In genomic region chr15:37134913-37135589, GRCm38 (mm10) we compare ENCODE assay signal across 8 mouse cellular contexts.
DNase-seq lines count a peak whose midpoint lies in the region; ATAC-seq and TF ChIP-seq lines count a peak whose summit lies in the region.

No protein-coding gene starts in this region.

- ATAC-seq in embryonic facial prominence, embryonic 15.5 days (ENCODE audit: insufficient number of reproducible peaks, low FRiP score, low TSS enrichment, low read depth) = 0 out of 2 replicates have a peak, but pooled peaks have one; percentile 25
- peak; percentile 47; the same call in 1 of the 2 replicates for ATAC-seq in hindbrain, embryonic 14.5 days (ENCODE audit: low FRiP score)
- no peak; the same call in none of the 2 replicates for ATAC-seq in midbrain, embryonic 11.5 days (ENCODE audit: low FRiP score)

- H3K9ac ChIP-seq in embryonic facial prominence, embryonic 15.5 days = peak overlapping the region; percentile 59
- peak overlapping the region; percentile 83 for H3K9ac ChIP-seq in hindbrain, embryonic 14.5 days
- H3K9ac ChIP-seq in midbrain, embryonic 11.5 days (ENCODE audit: low read length) = peak overlapping the region; percentile 87

- peak overlapping the region; percentile 67 for H3K4me2 ChIP-seq in embryonic facial prominence, embryonic 15.5 days (replicated peaks)
- H3K4me2 ChIP-seq in hindbrain, embryonic 14.5 days (replicated peaks) = peak overlapping the region; percentile 88
- peak overlapping the region; percentile 71 for H3K4me2 ChIP-seq in midbrain, embryonic 11.5 days

- no peaks in the 10 kb centered on the region for H3K36me3 ChIP-seq in embryonic facial prominence, embryonic 15.5 days
- no peaks in the 10 kb centered on the region for H3K36me3 ChIP-seq in hindbrain, embryonic 14.5 days (replicated peaks; ENCODE audit: control insufficient read depth, insufficient read depth)
- no peaks in the 10 kb centered on the region for H3K36me3 ChIP-seq in midbrain, embryonic 11.5 days (ENCODE audit: control insufficient read depth, insufficient read depth, low read length)

- no peak for TF ChIP-seq CTCF in gastrocnemius, adult 2 months (IDR thresholded peaks at IDR 0.05)

- 0 out of 2 replicates have a peak, but pooled peaks cover 4% of the 10 kb centered on the region for H3K4me1 ChIP-seq in embryonic facial prominence, embryonic 15.5 days
- peaks cover 17% of the 10 kb centered on the region for H3K4me1 ChIP-seq in hindbrain, embryonic 14.5 days (replicated peaks; ENCODE audit: control insufficient read depth, insufficient read depth, low read length)
- H3K4me1 ChIP-seq in midbrain, embryonic 11.5 days (ENCODE audit: control insufficient read depth, insufficient read depth, low read length) = peaks cover 15% of the 10 kb centered on the region

- peak; percentile 43 for DNase-seq in gastrocnemius, adult 2 months
- no peak for DNase-seq in gastrocnemius, postnatal 25 days
- DNase-seq in adrenal gland, postnatal 10 days = peak; percentile 62
- no peak for DNase-seq in hindbrain, embryonic 14.5 days (ENCODE audit: low spot score)
- DNase-seq in left cerebral cortex, postnatal 4 days = peak; percentile 17
- DNase-seq in midbrain, embryonic 11.5 days (ENCODE audit: low spot score, missing footprints) = no peak
- DNase-seq in yolk sac, embryonic 10.5 days (ENCODE audit: low spot score) = peak; percentile 35

- H3K4me3 ChIP-seq in gastrocnemius, adult 2 months = peak overlapping the region; percentile 92
- peak overlapping the region; percentile 51 for H3K4me3 ChIP-seq in embryonic facial prominence, embryonic 15.5 days (replicated peaks)
- H3K4me3 ChIP-seq in hindbrain, embryonic 14.5 days (replicated peaks; ENCODE audit: low read length) = peak overlapping the region; percentile 48
- peak overlapping the region; percentile 44 for H3K4me3 ChIP-seq in midbrain, embryonic 11.5 days (ENCODE audit: low read depth, low read length)

- intact Hi-C loops in gastrocnemius, adult 2 months (cut with DNase I) = no loop called here
- intact Hi-C loops in left cerebral cortex, postnatal 4 days (cut with DNase I) = loop anchor here (5.0 kb wide), 1 partner anchor 197 kb away; no protein-coding TSS in a partner anchor

- WGBS in embryonic facial prominence, embryonic 15.5 days = 20% methylated on average over 20 of the region's 20 CpGs
- 26% methylated on average over 20 of the region's 20 CpGs for WGBS in hindbrain, embryonic 14.5 days
- 27% methylated on average over 20 of the region's 20 CpGs for WGBS in midbrain, embryonic 11.5 days

- peak overlapping the region; percentile 91 for H3K27ac ChIP-seq in gastrocnemius, adult 2 months
- H3K27ac ChIP-seq in embryonic facial prominence, embryonic 15.5 days (replicated peaks) = peak overlapping the region; percentile 86
- peak overlapping the region; percentile 90 for H3K27ac ChIP-seq in hindbrain, embryonic 14.5 days
- H3K27ac ChIP-seq in midbrain, embryonic 11.5 days (ENCODE audit: low read depth, low read length) = peak overlapping the region; percentile 68

- no peaks in the 10 kb centered on the region for H3K27me3 ChIP-seq in embryonic facial prominence, embryonic 15.5 days
- H3K27me3 ChIP-seq in hindbrain, embryonic 14.5 days (ENCODE audit: control insufficient read depth, insufficient read depth, low read length) = no peaks in the 10 kb centered on the region
- no peaks in the 10 kb centered on the region for H3K27me3 ChIP-seq in midbrain, embryonic 11.5 days (ENCODE audit: control insufficient read depth, insufficient read depth, low read length)

- no peaks in the 10 kb centered on the region; the same call in 1 of the 2 replicates for H3K9me3 ChIP-seq in embryonic facial prominence, embryonic 15.5 days (replicated peaks)
- no peaks in the 10 kb centered on the region for H3K9me3 ChIP-seq in hindbrain, embryonic 14.5 days (ENCODE audit: control insufficient read depth, low read length)
- H3K9me3 ChIP-seq in midbrain, embryonic 11.5 days (ENCODE audit: control insufficient read depth, low read length) = no peaks in the 10 kb centered on the region

Comparison
In these comparisons a context has a peak if more than half of its experiments do, and no peak if none do; other contexts are left out.
1. DNase-seq: peak in gastrocnemius, adult 2 months (single experiment), adrenal gland, postnatal 10 days (single experiment), left cerebral cortex, postnatal 4 days (single experiment) and yolk sac, embryonic 10.5 days (single experiment); none in gastrocnemius, postnatal 25 days (single experiment), hindbrain, embryonic 14.5 days (single experiment) and midbrain, embryonic 11.5 days (single experiment).
2. Peak in every context shown above with its lines, with median percentiles within 50 percentile points of each other: H3K27ac ChIP-seq, H3K4me3 ChIP-seq, H3K4me2 ChIP-seq and H3K9ac ChIP-seq.